Mouse (Mus musculus) liver, embryonic 11.5 days (tissue): ENCODE data around the gene Ppt2. TPM values are rescaled to one million over a fixed set of nuclear protein-coding genes. Genes with fewer than 3 reads are reported as not detected.

Experiments used
- ATAC-seq: fragments of 200-750 bp; cut with Nextera tagmentation; replicated peaks from 2 replicates; pipeline ENCODE4 v1.8.0; 2017; ENCODE audit warnings: moderate number of reproducible peaks, mild to moderate bottlenecking, moderate TSS enrichment, moderate library complexity; ENCODE audit not compliant: low FRiP score
- DNase-seq: peaks from one replicate; pipeline ENCODE4 v3.0.0-alpha.2; 2017; ENCODE audit warnings: low spot score
- H3K27ac ChIP-seq: fragments of 300-500 bp; sonication (generic); 2 replicates; pipeline ENCODE4 v1.5.1; 2014; ENCODE audit warnings: mild to moderate bottlenecking, low read depth, low read length, control low read depth
- H3K27me3 ChIP-seq: fragments of 300-500 bp; sonication (generic); replicated peaks from 2 replicates; pipeline ENCODE4 v1.6.1; 2014; ENCODE audit warnings: low read length, mixed read lengths; ENCODE audit not compliant: control insufficient read depth, insufficient read depth
- H3K36me3 ChIP-seq: fragments of 300-500 bp; sonication (generic); 2 replicates; pipeline ENCODE4 v1.6.1; 2014; ENCODE audit warnings: mild to moderate bottlenecking, low read length, moderate library complexity, mixed read lengths; ENCODE audit not compliant: control insufficient read depth, insufficient read depth
- H3K4me1 ChIP-seq: fragments of 300-500 bp; sonication (generic); replicated peaks from 2 replicates; pipeline ENCODE4 v1.6.1; 2014; ENCODE audit warnings: low read length, mixed read lengths; ENCODE audit not compliant: control insufficient read depth, insufficient read depth
- H3K4me2 ChIP-seq: fragments of 300-500 bp; sonication (generic); 2 replicates; pipeline ENCODE4 v1.6.1; 2014; ENCODE audit warnings: mild to moderate bottlenecking, control low read depth, moderate library complexity
- H3K4me3 ChIP-seq: fragments of 300-500 bp; sonication (generic); 2 replicates; pipeline ENCODE4 v1.5.1; 2014; ENCODE audit warnings: low read depth, low read length, control low read depth
- H3K9ac ChIP-seq: fragments of 300-500 bp; sonication (generic); 2 replicates; pipeline ENCODE4 v1.6.1; 2014; ENCODE audit warnings: low read depth, low read length, control low read depth
- H3K9me3 ChIP-seq: fragments of 300-500 bp; sonication (generic); 2 replicates; pipeline ENCODE4 v1.6.1; 2016; ENCODE audit warnings: low read length, inconsistent platforms, mixed read lengths; ENCODE audit not compliant: control insufficient read depth
- WGBS: fragments of 180-500 bp; shearing (Covaris S2); extraction: QIAGEN DNeasy Blood & Tissue Kit; methylation state at CpG from one replicate; pipeline ENCODE4 v1.1.7; 2014; 5-methylcytosine and 5-hydroxymethylcytosine counted together
- polyA plus RNA-seq: library from polyadenylated mRNA; unstranded; fragments of >200 nt; fragmentation: Nextera tagmentation; extraction: Ambion mirVana; gene quantifications from 2 replicates; pipeline ENCODE4 v1.2.1, GENCODE M21; 2014

Ppt2 gene
- polyA plus RNA-seq, 1 experiment from 2014 or later, result 23.1 TPM

- peak within 1 kb of the TSS; percentile 100 for H3K4me2 ChIP-seq
- peaks cover 4% of the 10 kb centered on the region; the same call in 1 of the 2 replicates for H3K36me3 ChIP-seq
- H3K4me1 ChIP-seq, result peaks cover 62% of the 10 kb centered on the region
- ATAC-seq, result peak; percentile 7; the same call in 1 of the 2 replicates
- H3K27ac ChIP-seq, result peak within 1 kb of the TSS; percentile 95
- no peaks in the 10 kb centered on the region for H3K27me3 ChIP-seq
- 5% methylated on average over 21 of the region's 21 CpGs for WGBS
- peak within 1 kb of the TSS; percentile 96 for H3K9ac ChIP-seq
- peak; percentile 62 for DNase-seq
- no peaks in the 10 kb centered on the region for H3K9me3 ChIP-seq
- H3K4me3 ChIP-seq, result peak within 1 kb of the TSS; percentile 91
These were observed 37.0 kb downstream of the Ppt2 start, which contains the start of gene Pbx2 for GRCm38 (mm10) chr17:34591029-34591993. TSS of gene Pbx2 (plus strand) at chr17:34591266.

DNA sequence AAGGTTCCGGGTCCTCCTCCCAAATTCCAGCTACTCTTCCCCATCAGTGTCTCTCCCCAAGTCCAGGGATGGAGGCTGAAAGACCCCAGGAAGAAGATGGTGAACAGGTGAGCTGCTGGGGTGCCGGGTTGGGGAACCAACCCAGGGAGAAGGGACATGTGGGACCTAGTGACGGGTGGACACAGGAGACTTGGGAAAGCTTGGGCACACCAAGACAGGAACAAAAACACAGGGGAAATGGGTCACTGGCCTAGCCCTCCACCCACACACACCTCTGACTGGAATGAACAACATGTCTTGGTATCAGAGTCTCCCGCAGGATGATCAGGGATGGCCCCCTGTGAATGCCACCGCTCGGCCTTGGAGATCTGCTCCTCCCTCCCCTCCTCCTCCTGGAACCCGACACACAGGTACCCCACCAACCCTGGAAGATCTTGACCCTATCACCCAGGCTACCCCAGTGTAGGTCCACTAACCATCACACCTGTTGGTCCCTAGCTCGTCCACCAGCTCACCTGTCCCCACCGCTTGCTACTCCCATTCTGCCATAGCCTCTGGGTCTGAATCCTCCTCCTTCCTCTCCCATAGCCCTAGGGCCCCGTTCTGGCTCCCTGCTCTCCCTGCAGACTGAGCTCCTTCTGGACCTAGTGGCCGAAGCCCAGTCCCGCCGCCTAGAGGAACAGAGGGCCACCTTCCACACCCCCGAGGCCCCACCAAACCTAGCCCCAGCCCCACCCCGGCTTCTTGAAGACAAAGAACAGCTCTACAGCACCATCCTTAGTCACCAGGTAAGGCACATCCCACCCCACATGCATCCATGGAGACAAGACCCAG lies 37.9 kb downstream of the Ppt2 start:
- Histone ChIP-seq H3K9ac (peak overlapping the region; percentile 96), H3K9me3 (no peaks in the 10 kb centered on the region), H3K27ac (peak overlapping the region; percentile 95), H3K4me3 (peak overlapping the region; percentile 91), H3K4me2 (peak overlapping the region; percentile 100), H3K36me3 (peaks cover 4% of the 10 kb centered on the region; the same call in 1 of the 2 replicates), H3K4me1 (peaks cover 58% of the 10 kb centered on the region), H3K27me3 (no peaks in the 10 kb centered on the region)
- DNase-seq (no peak), ATAC-seq (no peak)
- 48% methylated on average over 15 of the region's 15 CpGs for WGBS

- WGBS, result 3% methylated on average over 7 of the region's 7 CpGs
- Histone ChIP-seq H3K27ac (peak within 1 kb of the TSS; percentile 95), H3K9ac (peak within 1 kb of the TSS; percentile 96), H3K4me1 (peaks cover 54% of the 10 kb centered on the region), H3K4me3 (peak within 1 kb of the TSS; percentile 91), H3K27me3 (no peaks in the 10 kb centered on the region), H3K36me3 (no peaks in the 10 kb centered on the region; the same call in 1 of the 2 replicates), H3K4me2 (peak within 1 kb of the TSS; percentile 100), H3K9me3 (no peaks in the 10 kb centered on the region)
- ATAC-seq (no peak), DNase-seq (no peak)
These were observed 38.6 kb downstream of the Ppt2 start, which contains the start of gene Gpsm3 for GRCm38 (mm10) chr17:34589681-34590101. TSS of gene Gpsm3 (plus strand) at chr17:34589806.

DNA sequence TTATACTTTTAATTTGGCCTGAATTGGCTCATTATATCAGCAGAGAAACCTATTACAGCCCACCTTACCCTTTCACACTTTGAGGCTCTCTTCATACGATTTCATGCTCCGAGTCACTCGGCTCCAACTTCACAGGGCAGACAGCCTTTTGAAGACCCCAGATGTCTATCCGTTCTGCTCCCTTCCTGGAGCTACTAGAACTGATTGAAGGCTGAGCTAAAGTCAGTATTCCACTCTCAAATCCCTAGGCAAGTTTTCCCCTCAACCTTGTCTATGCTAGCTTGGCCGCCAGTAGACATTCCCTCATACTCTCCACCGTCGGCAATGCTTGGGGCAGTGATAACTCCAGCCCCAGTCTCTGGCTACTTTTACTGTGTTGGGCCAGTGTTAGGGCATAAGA lies 39.1 kb downstream of the Ppt2 start:
- 27% methylated on average over 7 of the region's 7 CpGs for WGBS
- H3K9ac ChIP-seq, result no peak overlapping the region

GRCm38 (mm10) chr17:34588767-34589166 lies 39.5 kb downstream of the Ppt2 start:
- DNase-seq, result no peak
- no peak overlapping the region for H3K9ac ChIP-seq
- no peaks in the 10 kb centered on the region for H3K36me3 ChIP-seq
- H3K9me3 ChIP-seq, result no peaks in the 10 kb centered on the region
- no peaks in the 10 kb centered on the region for H3K27me3 ChIP-seq
- no peak for ATAC-seq
- peaks cover 50% of the 10 kb centered on the region for H3K4me1 ChIP-seq
- H3K27ac ChIP-seq, result peak overlapping the region; percentile 72; the same call in 1 of the 2 replicates
- peak overlapping the region; percentile 100 for H3K4me2 ChIP-seq
- peak overlapping the region; percentile 91 for H3K4me3 ChIP-seq
- WGBS, result 46% methylated on average over 3 of the region's 3 CpGs

More for the DNA sequence above, 39.1 kb downstream of the Ppt2 start:
- no peaks in the 10 kb centered on the region for H3K27me3 ChIP-seq
- H3K4me3 ChIP-seq, result peak overlapping the region; percentile 91
- ATAC-seq, result no peak
- no peak for DNase-seq
- peaks cover 54% of the 10 kb centered on the region for H3K4me1 ChIP-seq
- peak overlapping the region; percentile 100 for H3K4me2 ChIP-seq
- no peaks in the 10 kb centered on the region for H3K36me3 ChIP-seq
- peak overlapping the region; percentile 13; the same call in 1 of the 2 replicates for H3K27ac ChIP-seq
- no peaks in the 10 kb centered on the region for H3K9me3 ChIP-seq

- Histone ChIP-seq H3K4me1 (peaks cover 45% of the 10 kb centered on the region), H3K36me3 (no peaks in the 10 kb centered on the region), H3K9me3 (no peaks in the 10 kb centered on the region), H3K4me2 (peak overlapping the region; percentile 100), H3K27ac (peak overlapping the region; percentile 72), H3K4me3 (peak overlapping the region; percentile 91), H3K27me3 (no peaks in the 10 kb centered on the region), H3K9ac (peak overlapping the region; percentile 81)
- DNase-seq, result no peak
- WGBS, result 3% methylated on average over 19 of the region's 19 CpGs
- ATAC-seq, result peak; percentile 7; the same call in 1 of the 2 replicates
These were observed 40.5 kb downstream of the Ppt2 start for GRCm38 (mm10) chr17:34587814-34588213.

GRCm38 (mm10) chr17:34587423-34587811 lies 40.9 kb downstream of the Ppt2 start:
- Histone ChIP-seq H3K4me1 (peaks cover 42% of the 10 kb centered on the region), H3K27me3 (no peaks in the 10 kb centered on the region), H3K9me3 (no peaks in the 10 kb centered on the region), H3K4me2 (peak overlapping the region; percentile 100), H3K36me3 (no peaks in the 10 kb centered on the region), H3K27ac (peak overlapping the region; percentile 72), H3K4me3 (peak overlapping the region; percentile 91), H3K9ac (peak overlapping the region; percentile 81)
- ATAC-seq (peak; percentile 82), DNase-seq (peak; percentile 99)
- 0% methylated on average over 50 of the region's 50 CpGs for WGBS

DNA sequence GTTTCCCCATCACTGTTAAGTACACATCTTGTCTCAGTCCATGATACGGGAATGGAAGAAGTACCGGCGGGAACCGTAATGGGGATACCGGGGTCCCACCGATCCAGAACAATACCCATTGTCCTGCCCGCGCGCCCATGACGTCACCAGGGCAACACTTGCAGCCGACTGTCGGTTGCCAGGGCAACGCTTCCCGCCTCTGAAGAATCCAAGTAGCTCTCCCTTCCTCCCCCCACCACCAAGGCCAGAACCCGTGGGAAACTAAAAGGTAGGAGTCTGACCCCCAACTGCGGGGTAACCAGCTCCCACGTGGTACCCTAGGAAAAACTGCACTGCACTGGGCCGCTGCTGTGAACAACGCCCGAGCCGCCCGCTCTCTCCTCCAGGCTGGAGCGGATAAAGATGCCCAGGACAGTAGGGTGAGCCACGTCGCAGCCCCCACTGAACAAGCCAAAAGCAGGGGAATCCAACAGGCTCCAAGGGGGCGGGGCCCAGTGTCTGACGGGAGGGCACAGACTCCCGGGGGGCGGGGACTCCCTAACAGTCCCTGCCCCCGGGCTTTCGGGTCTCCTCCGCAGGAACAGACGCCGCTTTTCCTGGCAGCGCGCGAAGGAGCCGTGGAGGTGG lies 41.4 kb downstream of the Ppt2 start:
- peak overlapping the region; percentile 100 for H3K4me2 ChIP-seq
- H3K4me3 ChIP-seq, result peak overlapping the region; percentile 91
- peak overlapping the region; percentile 81 for H3K9ac ChIP-seq
- WGBS, result under 1% methylated on average over 38 of the region's 38 CpGs
- peaks cover 42% of the 10 kb centered on the region for H3K4me1 ChIP-seq
- DNase-seq (peak; percentile 81), ATAC-seq (peak; percentile 82)
- H3K36me3 ChIP-seq, result no peaks in the 10 kb centered on the region
- H3K27ac ChIP-seq, result peak overlapping the region; percentile 72
- no peaks in the 10 kb centered on the region for H3K9me3 ChIP-seq
- H3K27me3 ChIP-seq, result no peaks in the 10 kb centered on the region
